Mouse (Mus musculus) embryonic fibroblast, embryonic 13.5 days (primary cell): ENCODE data around the gene Trem2. TPM values are rescaled to one million over a fixed set of nuclear protein-coding genes. Genes with fewer than 3 reads are reported as not detected.
A peak's percentile ranks its signal among the peaks of the same experiment; 100 is the strongest.
"Not testable (repeated sequence)": the region's sequence is repeated elsewhere in the genome, so short reads cannot be mapped to it uniquely, and the experiment has no call there.

ENCODE experiments used
- H3K27ac ChIP-seq: 2 replicates; pipeline ENCODE4 v1.5.1; 2012; ENCODE audit warnings: low read length, control low read depth, inconsistent platforms; ENCODE audit not compliant: insufficient read depth
- H3K4me1 ChIP-seq: 2 replicates; pipeline ENCODE4 v1.6.1; 2011; ENCODE audit warnings: low read length; ENCODE audit not compliant: control insufficient read depth, insufficient read depth
- H3K4me3 ChIP-seq: 2 replicates; pipeline ENCODE4 v1.5.1; 2011; ENCODE audit warnings: mild to moderate bottlenecking, control low read depth, low read length; ENCODE audit not compliant: insufficient read depth
- CTCF ChIP-seq: IDR thresholded peaks from 2 replicates; pipeline ENCODE4 v1.5.1; 2011; ENCODE audit warnings: mild to moderate bottlenecking, control low read depth, low read length, moderate library complexity, borderline replicate concordance; ENCODE audit not compliant: insufficient read depth
- POLR2A ChIP-seq: IDR thresholded peaks from 2 replicates; pipeline ENCODE4 v1.6.1; 2011; ENCODE audit warnings: low read depth, mild to moderate bottlenecking, control low read depth, low read length, moderate library complexity
- polyA plus RNA-seq: library from polyadenylated mRNA; stranded (reverse); fragments of >200 nt; gene quantifications from 2 replicates; pipeline ENCODE4 v1.2.4, GENCODE M21; 2011; ENCODE audit warnings: low read depth; ENCODE audit not compliant: missing spikeins, insufficient read length

Gene Trem2
- polyA plus RNA-seq, 1 experiment, result 2.2 TPM

GRCm38 (mm10) chr17:48346834-48347233 lies 633 bp downstream of the Trem2 start:
- TF ChIP-seq CTCF, result no peak
- no peak for TF ChIP-seq POLR2A

DNA sequence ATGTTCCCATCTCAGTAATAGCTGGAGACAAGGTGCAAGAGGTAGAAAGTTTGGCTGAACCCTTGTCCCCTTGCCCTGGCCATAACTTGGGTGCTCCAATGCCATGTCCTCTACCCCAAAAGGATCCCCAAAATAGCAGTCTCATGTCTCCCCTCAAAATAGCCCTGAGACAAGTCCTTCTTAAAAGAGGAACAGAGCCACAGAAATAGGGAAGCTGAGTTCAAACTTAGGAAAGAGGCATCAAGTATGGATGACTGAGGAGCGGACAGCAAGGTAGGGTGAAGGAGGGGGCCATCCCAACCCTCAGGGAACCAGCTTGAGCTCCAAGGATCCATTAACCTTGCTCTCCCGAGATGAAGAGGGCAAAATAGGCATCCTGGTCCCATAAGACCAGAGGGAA lies 1.1 kb downstream of the Trem2 start:
- Histone ChIP-seq H3K4me3 (no peak overlapping the region), H3K4me1 (no peaks in the 10 kb centered on the region), H3K27ac (no peak overlapping the region)
- no peak for TF ChIP-seq CTCF
- TF ChIP-seq POLR2A, result no peak

More at GRCm38 (mm10) chr17:48346834-48347233, 633 bp downstream of the Trem2 start:
- no peaks in the 10 kb centered on the region for H3K4me1 ChIP-seq
- no peak overlapping the region for H3K27ac ChIP-seq
- no peak overlapping the region for H3K4me3 ChIP-seq

GRCm38 (mm10) chr17:48350681-48351193 lies 4.5 kb downstream of the Trem2 start:
- Histone ChIP-seq H3K27ac (no peak overlapping the region), H3K4me1 (no peaks in the 10 kb centered on the region), H3K4me3 (no peak overlapping the region)
- no peak for TF ChIP-seq CTCF
- no peak for TF ChIP-seq POLR2A

- H3K4me3 ChIP-seq, H3K4me1 ChIP-seq, H3K27ac ChIP-seq: not testable (repeated sequence)
Observed at GRCm38 (mm10) chr17:48352976-48353375, 6.8 kb downstream of the Trem2 start.

- H3K4me3 ChIP-seq, result no peak overlapping the region
- H3K27ac ChIP-seq, result peak overlapping the region; percentile 89
- TF ChIP-seq CTCF, result no peak
- no peak for TF ChIP-seq POLR2A
- H3K4me1 ChIP-seq, result no peaks in the 10 kb centered on the region
Observed at GRCm38 (mm10) chr17:48355822-48356221, 9.6 kb downstream of the Trem2 start.

GRCm38 (mm10) chr17:48357892-48358291 lies 11.7 kb downstream of the Trem2 start:
- H3K27ac ChIP-seq, result no peak overlapping the region
- H3K4me1 ChIP-seq, result no peaks in the 10 kb centered on the region
- TF ChIP-seq POLR2A, result no peak
- TF ChIP-seq CTCF, result no peak
- no peak overlapping the region for H3K4me3 ChIP-seq

DNA sequence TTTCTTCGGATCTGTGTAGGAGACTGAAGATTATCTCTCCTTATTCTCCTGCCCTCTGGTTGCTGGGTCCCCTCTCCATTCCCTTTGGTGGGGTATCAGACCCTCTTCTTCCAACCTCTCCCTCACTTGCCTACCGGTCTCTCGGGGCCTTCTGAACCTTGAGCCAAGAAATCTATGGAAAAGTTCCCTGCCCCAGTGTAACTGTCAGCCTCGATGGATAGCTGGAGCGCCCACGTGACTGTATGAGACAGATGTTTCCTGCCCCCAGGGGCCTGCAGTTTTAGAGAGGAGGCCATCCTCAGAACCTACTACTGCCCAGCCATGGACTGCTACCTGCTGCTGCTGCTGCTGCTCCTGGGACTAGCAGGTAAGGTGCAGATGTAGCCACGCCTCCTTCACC lies 13.4 kb downstream of the Trem2 start, which contains the start of gene Treml1:
Treml1 (plus strand) TSS at position 301 of the 400 bp plus-strand sequence.
- Histone ChIP-seq H3K4me3 (no peak within 1 kb of the TSS), H3K27ac (no peak within 1 kb of the TSS), H3K4me1 (no peaks in the 10 kb centered on the region)
- TF ChIP-seq CTCF (no peak), POLR2A (no peak)

GRCm38 (mm10) chr17:48360462-48360861 lies 14.3 kb downstream of the Trem2 start:
- H3K4me1 ChIP-seq, result no peaks in the 10 kb centered on the region
- H3K27ac ChIP-seq, result no peak overlapping the region
- TF ChIP-seq POLR2A (no peak), CTCF (no peak)
- H3K4me3 ChIP-seq, result no peak overlapping the region

DNA sequence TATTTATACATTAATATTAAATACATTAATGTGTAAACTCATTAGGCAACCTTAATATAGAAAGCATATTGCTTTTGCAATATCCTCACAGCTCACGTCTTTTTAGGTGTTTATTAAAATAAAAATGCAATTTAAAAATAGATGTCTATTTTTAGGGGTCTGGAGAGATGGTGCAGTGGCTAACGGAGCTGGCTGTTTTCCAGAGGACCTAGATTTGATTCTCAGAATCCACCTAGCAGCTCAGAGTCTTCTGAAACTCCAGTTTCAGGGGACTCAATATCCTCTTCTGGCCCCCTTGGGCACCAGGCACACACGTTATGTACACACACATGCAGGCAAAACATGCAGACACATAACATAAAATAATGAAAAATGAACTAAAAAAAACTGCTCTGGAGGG lies 16.1 kb downstream of the Trem2 start:
- TF ChIP-seq CTCF (no peak), POLR2A (no peak)
- no peak overlapping the region for H3K27ac ChIP-seq
- no peak overlapping the region for H3K4me3 ChIP-seq
- H3K4me1 ChIP-seq, result no peaks in the 10 kb centered on the region

- no peak for TF ChIP-seq CTCF
- no peak for TF ChIP-seq POLR2A
- Histone ChIP-seq H3K4me3 (no peak overlapping the region), H3K27ac (no peak overlapping the region), H3K4me1 (no peaks in the 10 kb centered on the region)
Observed at GRCm38 (mm10) chr17:48362966-48363365, 16.8 kb downstream of the Trem2 start.
